In the genomic region with DNA sequence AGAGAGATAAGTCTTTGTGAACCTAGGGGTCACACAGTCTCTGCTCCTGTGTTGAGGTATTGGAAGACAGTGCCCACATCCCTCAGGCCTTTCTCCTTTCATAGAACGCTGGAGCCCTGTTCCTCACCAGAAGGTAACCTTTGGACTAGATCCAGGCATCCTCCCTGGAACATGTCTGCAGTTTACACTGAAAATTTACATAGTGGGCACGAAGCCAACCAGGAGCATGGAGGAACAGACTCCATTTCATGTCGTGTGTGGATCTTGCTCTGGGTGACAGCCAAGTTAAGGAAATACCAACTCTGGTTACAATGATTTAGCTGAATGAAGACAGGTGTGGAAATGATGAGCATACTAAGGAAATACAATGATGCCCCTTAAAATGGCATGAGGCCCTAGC, we compare ENCODE assay signal across 19 mouse cellular contexts. TPM values are rescaled to one million over a fixed set of nuclear protein-coding genes. Genes with fewer than 3 reads are reported as not detected.
DNase-seq lines count a peak whose midpoint lies in the region; ATAC-seq and TF ChIP-seq lines count a peak whose summit lies in the region.
"Had no signal": no experiment of that assay in that cellular context is flagged by ENCODE, and none has a peak within 500 bp of the region (broad histone marks: within the 10 kb centered on the region; RNA-seq: fewer than 3 reads in every experiment).

No protein-coding gene starts in this region.

- H3K36me3 ChIP-seq in heart, embryonic 11.5 days (ENCODE audit: control insufficient read depth, insufficient read depth, low read length) = no peaks in the 10 kb centered on the region
- H3K36me3 ChIP-seq in limb, embryonic 14.5 days (ENCODE audit: control insufficient read depth, insufficient read depth, low read length) = no peaks in the 10 kb centered on the region
- no peaks in the 10 kb centered on the region for H3K36me3 ChIP-seq in limb, embryonic 10.5 days
- H3K36me3 ChIP-seq in midbrain, postnatal 0 days (ENCODE audit: insufficient read depth, low read length) = no peaks in the 10 kb centered on the region
- H3K36me3 ChIP-seq in midbrain, embryonic 15.5 days (replicated peaks) = no peaks in the 10 kb centered on the region
- H3K36me3 ChIP-seq: G1E; heart, embryonic 13.5 days; limb, embryonic 12.5 days; liver, embryonic 15.5 days had no signal

- ATAC-seq in cerebellum, adult (ENCODE audit: insufficient number of reproducible peaks, low FRiP score, low TSS enrichment) = no peak
- no peak for ATAC-seq in heart, embryonic 11.5 days (replicated peaks; ENCODE audit: insufficient number of reproducible peaks, low FRiP score, low TSS enrichment)
- ATAC-seq in limb, embryonic 14.5 days (ENCODE audit: low FRiP score, low read depth) = no peak
- no peak for ATAC-seq in midbrain, postnatal 0 days (ENCODE audit: low FRiP score)
- ATAC-seq in midbrain, embryonic 15.5 days (replicated peaks) = no peak
- ATAC-seq: CD4-positive, CD25-positive, alpha-beta regulatory T cell, adult 4 months had no signal

- H3K9ac ChIP-seq in heart, embryonic 11.5 days (ENCODE audit: low read depth, low read length) = no peak overlapping the region
- H3K9ac ChIP-seq in limb, embryonic 14.5 days (ENCODE audit: low read depth, low read length, severe bottlenecking) = no peak overlapping the region
- no peak overlapping the region for H3K9ac ChIP-seq in midbrain, postnatal 0 days (replicated peaks; ENCODE audit: low read length, poor library complexity, severe bottlenecking)
- H3K9ac ChIP-seq in midbrain, embryonic 15.5 days = no peak overlapping the region
- H3K9ac ChIP-seq: heart, embryonic 13.5 days; limb, embryonic 12.5 days; liver, embryonic 15.5 days had no signal

- TF ChIP-seq POLR2A in limb, embryonic 14.5 days (IDR thresholded peaks at IDR 0.05; ENCODE audit: borderline replicate concordance, extremely low read depth, insufficient read depth, insufficient read length) = no peak

- peaks cover 5% of the 10 kb centered on the region; the same call in 1 of the 2 replicates for H3K4me1 ChIP-seq in heart, embryonic 11.5 days (ENCODE audit: control insufficient read depth, insufficient read depth, low read length)
- H3K4me1 ChIP-seq in limb, embryonic 14.5 days (ENCODE audit: control insufficient read depth, insufficient read depth, low read length) = peaks cover 22% of the 10 kb centered on the region
- peaks cover 26% of the 10 kb centered on the region for H3K4me1 ChIP-seq in limb, embryonic 10.5 days
- peaks cover 5% of the 10 kb centered on the region for H3K4me1 ChIP-seq in midbrain, postnatal 0 days (ENCODE audit: insufficient read depth, low read length)
- H3K4me1 ChIP-seq in midbrain, embryonic 15.5 days = peaks cover 14% of the 10 kb centered on the region
- H3K4me1 ChIP-seq: liver, embryonic 15.5 days had no signal

- TF ChIP-seq CTCF in midbrain, postnatal 0 days (IDR thresholded peaks at IDR 0.05) = no peak

- H3K9me3 ChIP-seq in heart, embryonic 11.5 days (replicated peaks; ENCODE audit: control insufficient read depth, low read length) = no peaks in the 10 kb centered on the region
- H3K9me3 ChIP-seq in limb, embryonic 14.5 days (ENCODE audit: control insufficient read depth, low read length) = no peaks in the 10 kb centered on the region
- H3K9me3 ChIP-seq in limb, embryonic 10.5 days (replicated peaks) = no peaks in the 10 kb centered on the region
- no peaks in the 10 kb centered on the region for H3K9me3 ChIP-seq in midbrain, postnatal 0 days (ENCODE audit: low read length)
- no peaks in the 10 kb centered on the region for H3K9me3 ChIP-seq in midbrain, embryonic 15.5 days
- H3K9me3 ChIP-seq: heart, embryonic 13.5 days; limb, embryonic 12.5 days; liver, embryonic 15.5 days had no signal

- H3K27me3 ChIP-seq in heart, embryonic 11.5 days (ENCODE audit: control insufficient read depth, insufficient read depth, low read length) = peaks cover 45% of the 10 kb centered on the region
- H3K27me3 ChIP-seq in limb, embryonic 14.5 days (ENCODE audit: control insufficient read depth, insufficient read depth, low read length) = no peaks in the 10 kb centered on the region
- peaks cover 47% of the 10 kb centered on the region for H3K27me3 ChIP-seq in limb, embryonic 10.5 days (ENCODE audit: low read depth, poor library complexity, severe bottlenecking)
- no peaks in the 10 kb centered on the region for H3K27me3 ChIP-seq in midbrain, postnatal 0 days (ENCODE audit: insufficient read depth, low read length)
- peaks cover 8% of the 10 kb centered on the region for H3K27me3 ChIP-seq in midbrain, embryonic 15.5 days (replicated peaks)

- H3K4me2 ChIP-seq in heart, embryonic 11.5 days = no peak overlapping the region
- no peak overlapping the region for H3K4me2 ChIP-seq in limb, embryonic 14.5 days (replicated peaks; ENCODE audit: low read depth, low read length, severe bottlenecking)
- no peak overlapping the region; the same call in 1 of the 2 replicates for H3K4me2 ChIP-seq in midbrain, postnatal 0 days (ENCODE audit: low read depth, low read length, poor library complexity, severe bottlenecking)
- no peak overlapping the region for H3K4me2 ChIP-seq in midbrain, embryonic 15.5 days
- H3K4me2 ChIP-seq: liver, embryonic 15.5 days had no signal

- H3K4me3 ChIP-seq in heart, embryonic 11.5 days (ENCODE audit: low read depth, low read length) = no peak overlapping the region
- no peak overlapping the region for H3K4me3 ChIP-seq in limb, embryonic 14.5 days (replicated peaks; ENCODE audit: low read length)
- H3K4me3 ChIP-seq in limb, embryonic 10.5 days = no peak overlapping the region
- no peak overlapping the region for H3K4me3 ChIP-seq in midbrain, postnatal 0 days (ENCODE audit: low read depth, low read length)
- H3K4me3 ChIP-seq in midbrain, embryonic 15.5 days = no peak overlapping the region
- H3K4me3 ChIP-seq: limb, embryonic 12.5 days; liver, embryonic 15.5 days had no signal

- DNase-seq in cerebellum, postnatal 10 days = peak; percentile 81 to 84
- peak; percentile 53 for DNase-seq in heart, adult 11 months
- peak; percentile 49 for DNase-seq in limb, embryonic 14.5 days (ENCODE audit: low spot score)
- DNase-seq in limb, embryonic 10.5 days (ENCODE audit: low spot score) = no peak
- peak; percentile 60 for DNase-seq in midbrain, postnatal 0 days (ENCODE audit: low spot score)
- DNase-seq: cerebellum, adult 11 months; heart, postnatal 36 days; kidney, adult 8-10 months; layer of hippocampus, postnatal 36 days; thymus, adult 2 months had no signal

- H3K27ac ChIP-seq in heart, embryonic 11.5 days (ENCODE audit: low read depth, low read length) = no peak overlapping the region
- no peak overlapping the region for H3K27ac ChIP-seq in limb, embryonic 14.5 days (replicated peaks; ENCODE audit: low read depth, low read length)
- no peak overlapping the region for H3K27ac ChIP-seq in limb, embryonic 10.5 days
- no peak overlapping the region for H3K27ac ChIP-seq in midbrain, postnatal 0 days (ENCODE audit: low read depth, low read length)
- H3K27ac ChIP-seq in midbrain, embryonic 15.5 days = no peak overlapping the region
- H3K27ac ChIP-seq: heart, embryonic 13.5 days; limb, embryonic 12.5 days; liver, embryonic 15.5 days had no signal

- WGBS in heart, embryonic 11.5 days (ENCODE audit: insufficient replicate concordance) = 64% methylated on average over 3 of the region's 3 CpGs
- 34% methylated on average over 3 of the region's 3 CpGs for WGBS in limb, embryonic 14.5 days
- 88% methylated on average over 3 of the region's 3 CpGs for WGBS in limb, embryonic 10.5 days
- WGBS in midbrain, postnatal 0 days = 66% methylated on average over 3 of the region's 3 CpGs
- 70% methylated on average over 3 of the region's 3 CpGs for WGBS in midbrain, embryonic 15.5 days

RNA-seq across cellular contexts. Expression of a gene that starts 2.7 kb away (rescaled TPM):
- polyA plus RNA-seq in heart, embryonic 11.5 days (2014; fragmentation: Nextera tagmentation; extraction: Ambion mirVana) = 0.54 and 0.74 TPM in 2 replicates
- 16.0 and 17.7 TPM in 2 replicates for polyA plus RNA-seq in limb, embryonic 14.5 days (2012; rRNA removed)
- 12.8 TPM in 2 replicates for polyA plus RNA-seq in limb, embryonic 14.5 days (2014; fragmentation: Nextera tagmentation; extraction: Ambion mirVana)
- 0.39 and 1.2 TPM in 2 replicates for polyA plus RNA-seq in limb, embryonic 10.5 days (2016; fragmentation: Nextera tagmentation; extraction: Ambion mirVana)
- 42.6 and 50.9 TPM in 2 replicates for total RNA-seq in midbrain, postnatal 0 days (2014; rRNA removed)
- polyA plus RNA-seq in midbrain, postnatal 0 days (2015; fragmentation: Nextera tagmentation; extraction: Ambion mirVana) = 16.8 and 17.3 TPM in 2 replicates
- 8.2 and 9.0 TPM in 2 replicates for polyA plus RNA-seq in midbrain, embryonic 15.5 days (2015; fragmentation: Nextera tagmentation; extraction: Ambion mirVana)
- total RNA-seq: neutrophil, adult 5-6 weeks had no signal
- polyA plus RNA-seq: CD4-positive, CD25-positive, alpha-beta regulatory T cell, adult 4 months; G1E had no signal
